Mouse (Mus musculus) olfactory bulb, adult 2 months (tissue): ENCODE data around the gene Syk.

Experiments used
- CTCF ChIP-seq: fragments of 200-500 bp; IDR thresholded peaks from 2 replicates; pipeline ENCODE4 v1.5.1; 2012; ENCODE audit warnings: low read depth, mild to moderate bottlenecking, low read length, moderate library complexity; ENCODE audit not compliant: insufficient read depth
- POLR2A ChIP-seq: fragments of 200-500 bp; IDR thresholded peaks from 2 replicates; pipeline ENCODE4 v1.6.1; 2012; ENCODE audit warnings: mild to moderate bottlenecking, low read depth, low read length, moderate library complexity; ENCODE audit not compliant: insufficient read depth

DNA sequence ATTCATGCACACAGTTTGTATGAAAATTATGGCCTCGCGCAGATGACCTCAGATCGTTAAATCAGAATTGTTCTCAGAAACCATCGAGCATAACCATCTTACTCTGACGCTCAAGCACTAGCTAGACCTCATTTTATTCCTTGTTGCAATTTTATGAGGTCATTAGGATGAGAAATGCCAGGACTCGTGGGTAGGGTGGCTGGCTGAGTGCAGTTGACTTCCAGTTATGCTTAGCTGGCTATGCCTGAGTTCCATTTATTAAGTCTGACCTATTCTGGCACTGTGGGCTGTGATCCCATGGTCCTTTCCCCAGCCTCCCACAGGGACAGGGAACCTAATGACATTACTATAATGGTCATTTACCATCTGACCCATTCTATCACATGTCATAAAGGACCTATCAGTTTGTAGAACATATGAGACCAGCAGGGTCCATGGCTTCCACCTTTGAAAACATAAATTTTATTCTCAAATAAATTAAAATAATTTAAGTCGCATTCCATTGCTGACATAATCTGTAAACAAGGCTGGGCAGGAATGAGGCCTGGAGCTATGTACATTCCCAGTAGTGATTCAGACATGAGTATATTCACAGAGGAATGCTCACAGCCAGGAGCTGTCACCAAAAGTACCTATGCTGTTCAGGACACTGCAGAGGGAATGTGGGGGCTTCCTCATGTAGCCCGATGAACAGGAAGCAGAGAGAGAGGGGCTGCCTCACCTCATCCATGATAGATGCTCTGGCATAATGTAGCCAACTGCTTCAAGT lies 92.7 kb downstream of the Syk start:
- TF ChIP-seq POLR2A: no peak
- TF ChIP-seq CTCF: no peak
